Mouse (Mus musculus): ENCODE results near the gene Caln1.

Gene Caln1

GRCm38 (mm10) chr5:130369237-130369636 lies at the start of gene Caln1:
TSS of gene Caln1 (plus strand) at chr5:130369455.
- DNase-seq (ENCODE audit: low spot score): no peak

- no peak for DNase-seq (ENCODE audit: low spot score)
These were observed 49.5 kb upstream of the Caln1 start for GRCm38 (mm10) chr5:130319783-130320182.

GRCm38 (mm10) chr5:130320485-130320884 lies 48.8 kb upstream of the Caln1 start:
- no peak for DNase-seq (ENCODE audit: low spot score)

- no peak for DNase-seq (ENCODE audit: low spot score)
These were observed 43.8 kb upstream of the Caln1 start for GRCm38 (mm10) chr5:130325486-130325885.

GRCm38 (mm10) chr5:130327615-130328263 lies 41.5 kb upstream of the Caln1 start:
- no peak for DNase-seq (ENCODE audit: low spot score)

GRCm38 (mm10) chr5:130328366-130328765 lies 40.9 kb upstream of the Caln1 start:
- DNase-seq (ENCODE audit: low spot score): no peak

- DNase-seq (ENCODE audit: low spot score): no peak
These were observed 39.4 kb upstream of the Caln1 start for GRCm38 (mm10) chr5:130329889-130330288.

GRCm38 (mm10) chr5:130330801-130331200 lies 38.5 kb upstream of the Caln1 start:
- DNase-seq (ENCODE audit: low spot score): peak; percentile 67

- no peak for DNase-seq (ENCODE audit: low spot score)
These were observed 38.0 kb upstream of the Caln1 start for GRCm38 (mm10) chr5:130331206-130331605.

- DNase-seq (ENCODE audit: low spot score): no peak
These were observed 35.7 kb upstream of the Caln1 start for GRCm38 (mm10) chr5:130333566-130333965.

- DNase-seq (ENCODE audit: low spot score): no peak
These were observed 35.3 kb upstream of the Caln1 start for GRCm38 (mm10) chr5:130333971-130334370.

GRCm38 (mm10) chr5:130335462-130335861 lies 33.8 kb upstream of the Caln1 start:
- no peak for DNase-seq (ENCODE audit: low spot score)

- no peak for DNase-seq (ENCODE audit: low spot score)
These were observed 28.6 kb upstream of the Caln1 start for GRCm38 (mm10) chr5:130340656-130341055.

- DNase-seq (ENCODE audit: low spot score): no peak
These were observed 24.3 kb upstream of the Caln1 start for GRCm38 (mm10) chr5:130344999-130345398.

GRCm38 (mm10) chr5:130345871-130346270 lies 23.4 kb upstream of the Caln1 start:
- DNase-seq (ENCODE audit: low spot score): no peak

GRCm38 (mm10) chr5:130355223-130355622 lies 14.0 kb upstream of the Caln1 start:
- DNase-seq (ENCODE audit: low spot score): no peak

- no peak for DNase-seq (ENCODE audit: low spot score)
These were observed 6.1 kb upstream of the Caln1 start for GRCm38 (mm10) chr5:130363111-130363510.

- DNase-seq (ENCODE audit: low spot score): no peak
These were observed 5.5 kb upstream of the Caln1 start for GRCm38 (mm10) chr5:130363773-130364172.

- no peak for DNase-seq (ENCODE audit: low spot score)
These were observed 1.0 kb upstream of the Caln1 start for GRCm38 (mm10) chr5:130368236-130368635.

- no peak for DNase-seq (ENCODE audit: low spot score)
These were observed 6.2 kb downstream of the Caln1 start for GRCm38 (mm10) chr5:130375411-130375810.

- no peak for DNase-seq (ENCODE audit: low spot score)
These were observed 15.1 kb downstream of the Caln1 start, which contains the start of gene A330070K13Rik for GRCm38 (mm10) chr5:130384222-130384912. TSS of gene A330070K13Rik (minus strand) at chr5:130384631.

GRCm38 (mm10) chr5:130386418-130386817 lies 17.2 kb downstream of the Caln1 start:
- no peak for DNase-seq (ENCODE audit: low spot score)

- DNase-seq (ENCODE audit: low spot score): no peak
These were observed 24.5 kb downstream of the Caln1 start for GRCm38 (mm10) chr5:130393618-130394355.
